Mouse (Mus musculus) layer of hippocampus, postnatal 25 days (tissue): ENCODE measurements around the gene Sdr16c6. TPM values are rescaled to one million over a fixed set of nuclear protein-coding genes. Genes with fewer than 3 reads are reported as not detected.

ENCODE experiments used
- DNase-seq, 2 experiments: peaks; one replicate each; pipeline ENCODE4 v3.0.0; 2022; ENCODE audit warnings: mixed read lengths in 2 of 2, low spot score in 1 of 2; ENCODE audit errors: extremely low spot score in 1 of 2
- total RNA-seq, 2 experiments: library from RNA; stranded (reverse); gene quantifications; 2 replicates each; pipeline ENCODE4 v1.2.3; 2021

The Sdr16c6 gene
- total RNA-seq: not detected

GRCm38 (mm10) chr4:4077372-4077771 lies at the start of gene Sdr16c6:
Sdr16c6 (minus strand) TSS chr4:4077522.
- no peak for DNase-seq

GRCm38 (mm10) chr4:4080180-4080579 lies 2.9 kb upstream of the Sdr16c6 start:
- no peak for DNase-seq

- DNase-seq: no peak
Measured at GRCm38 (mm10) chr4:4079132-4079531, 1.8 kb upstream of the Sdr16c6 start.

- DNase-seq: no peak
Measured at GRCm38 (mm10) chr4:4076001-4076400, 1.3 kb downstream of the Sdr16c6 start.

Other genes starting within 250 kb of the Sdr16c6 start
- gene Gm11808, start 103.9 kb downstream of the Sdr16c6 start, total RNA-seq: 100 to 1,000 TPM; 137 to 160 TPM